Mouse (Mus musculus) R1 (cell line): Measurements from ENCODE around the gene Krtap19-1.

ENCODE experiments used
- DNase-seq: peaks from one replicate; pipeline ENCODE4 v3.0.0-alpha.2; 2018; ENCODE audit warnings: low read depth, low spot score

The Krtap19-1 gene

DNA sequence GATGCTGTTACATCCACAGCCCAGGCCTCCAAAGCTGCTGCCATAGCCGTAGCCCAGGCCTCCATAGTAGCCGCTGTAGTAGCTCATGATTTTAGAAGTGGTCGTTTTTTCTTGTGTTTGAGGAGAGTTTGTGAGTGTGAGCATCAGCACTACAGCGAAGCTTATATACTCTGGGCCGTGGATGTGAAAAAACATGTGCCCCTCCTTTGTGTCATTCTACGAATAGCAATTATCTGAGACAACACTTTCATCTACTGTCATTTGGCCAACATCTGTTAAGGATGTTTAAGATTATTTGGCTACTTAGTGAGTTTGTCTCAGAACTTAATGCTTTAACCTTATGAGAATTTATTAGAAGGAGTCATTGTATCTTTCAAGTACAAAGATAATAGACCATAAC lies at the start of gene Krtap19-1:
Krtap19-1 (minus strand) TSS at position 101 of the 400 bp plus-strand sequence.
- no peak for DNase-seq

DNA sequence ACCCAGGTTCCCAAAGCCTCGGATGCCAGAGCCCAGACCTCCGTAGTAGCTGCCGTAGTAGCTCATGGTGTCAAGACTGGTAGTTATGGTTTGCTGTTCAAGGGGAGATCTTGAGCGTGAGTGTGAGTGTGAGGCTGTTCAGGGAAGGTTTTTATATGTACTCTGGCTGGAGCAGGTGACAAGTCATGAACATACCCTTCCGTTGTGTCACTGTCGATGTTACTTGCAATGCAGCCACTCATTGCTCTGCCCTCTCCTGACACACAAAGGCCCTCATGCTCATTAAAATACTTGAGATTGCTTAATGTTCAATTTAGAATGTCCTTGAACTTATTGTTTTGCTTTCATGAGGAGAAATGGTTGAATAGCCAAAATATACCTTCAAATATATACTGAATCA lies 27.1 kb upstream of the Krtap19-1 start, which contains the start of gene Krtap19-5:
Krtap19-5 (minus strand) TSS at position 101 of the 400 bp plus-strand sequence.
- DNase-seq: no peak

GRCm38 (mm10) chr16:88886870-88887269 lies 17.7 kb upstream of the Krtap19-1 start:
- DNase-seq: no peak

DNA sequence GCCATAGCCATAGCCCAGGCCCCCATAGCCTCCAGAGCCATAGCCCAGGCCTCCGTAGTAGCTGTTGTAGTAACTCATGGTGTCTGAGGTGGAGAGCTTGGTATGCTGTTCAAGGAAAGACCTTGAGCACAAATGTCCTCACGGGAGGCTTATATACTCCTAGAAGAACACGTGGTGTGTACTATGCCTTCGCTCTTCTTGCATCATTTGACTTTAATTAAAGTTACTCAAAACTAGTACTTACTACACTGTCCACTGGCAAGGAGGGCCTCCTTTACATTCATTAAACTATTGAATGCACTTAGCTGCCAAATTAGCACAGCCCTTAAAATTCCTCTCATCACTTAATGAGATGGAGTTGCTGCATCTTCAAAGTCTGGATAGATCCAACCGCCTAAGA lies 15.8 kb upstream of the Krtap19-1 start, which contains the start of gene Krtap19-4:
Krtap19-4 (minus strand) TSS at position 101 of the 400 bp plus-strand sequence.
- DNase-seq: no peak

- DNase-seq: no peak
Measured at GRCm38 (mm10) chr16:88877938-88878337, 8.7 kb upstream of the Krtap19-1 start, which contains the start of gene Krtap19-3. Krtap19-3 (minus strand) TSS chr16:88878038.

DNA sequence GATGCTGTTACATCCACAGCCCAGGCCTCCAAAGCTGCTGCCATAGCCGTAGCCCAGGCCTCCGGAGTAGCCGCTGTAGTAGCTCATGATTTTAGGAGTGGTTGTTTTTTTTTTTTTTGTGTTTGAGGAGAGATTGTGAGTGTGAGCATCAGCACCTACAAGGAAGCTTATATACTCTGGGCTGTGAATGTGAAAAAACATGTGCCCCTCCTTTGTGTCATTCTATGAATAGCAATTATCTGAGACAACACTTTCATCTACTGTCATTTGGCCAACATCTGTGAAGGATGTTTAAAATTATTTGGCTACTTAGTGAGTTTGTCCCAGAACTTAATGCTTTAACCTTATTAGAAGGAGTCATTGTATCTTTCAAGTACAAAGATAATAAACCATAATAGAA lies 5.0 kb upstream of the Krtap19-1 start, which contains the start of gene Krtap19-2:
Krtap19-2 (minus strand) TSS at position 101 of the 400 bp plus-strand sequence.
- no peak for DNase-seq

- DNase-seq: no peak
Measured at GRCm38 (mm10) chr16:88864887-88865407, 4.3 kb downstream of the Krtap19-1 start.

- peak; percentile 41 for DNase-seq
Measured at GRCm38 (mm10) chr16:88851450-88851849, 17.8 kb downstream of the Krtap19-1 start.

- no peak for DNase-seq
Measured at GRCm38 (mm10) chr16:88848558-88848957, 20.7 kb downstream of the Krtap19-1 start.

DNA sequence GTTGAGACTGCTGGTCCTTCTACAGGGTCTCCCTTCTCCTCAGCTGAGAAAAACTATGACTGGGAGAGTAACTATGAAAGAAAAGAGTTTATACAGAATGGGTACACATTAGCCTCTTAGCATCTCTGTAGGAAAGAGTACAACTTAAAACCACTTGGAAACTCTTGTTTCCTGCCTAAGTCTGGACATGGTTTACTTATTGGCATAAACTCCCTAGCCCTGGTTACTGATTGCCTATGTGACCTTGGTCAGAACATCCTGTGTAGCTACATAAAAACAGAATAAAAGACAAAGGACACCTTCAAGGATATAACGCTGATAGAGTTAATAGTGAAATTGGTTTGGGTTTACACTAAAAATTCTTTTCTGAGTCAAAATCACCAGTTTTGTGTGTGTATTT lies 21.8 kb downstream of the Krtap19-1 start:
- DNase-seq: no peak

DNA sequence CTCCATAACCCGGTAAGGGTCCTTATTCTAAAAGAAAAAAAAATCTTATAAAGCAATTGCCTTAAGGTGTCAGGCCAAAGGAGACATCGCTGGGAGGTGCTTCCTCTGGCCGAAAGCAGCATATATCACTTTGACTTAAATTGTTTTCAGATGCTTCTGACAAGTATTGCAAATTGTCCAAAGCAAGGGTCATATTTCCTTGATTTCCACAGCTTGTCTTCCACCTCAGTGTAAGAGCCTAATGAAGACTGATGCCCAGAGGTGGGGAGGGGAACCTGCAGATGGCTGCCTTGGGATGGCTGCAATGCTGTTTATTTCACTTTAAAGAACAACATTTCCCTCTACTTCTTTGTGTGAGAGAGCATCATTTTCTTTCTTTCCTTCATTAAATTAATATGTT lies 42.2 kb downstream of the Krtap19-1 start:
- no peak for DNase-seq

- DNase-seq: no peak
Measured at GRCm38 (mm10) chr16:88826095-88826652, 43.0 kb downstream of the Krtap19-1 start, which contains the start of gene Krtap14. Krtap14 (minus strand) TSS chr16:88826145.

DNA sequence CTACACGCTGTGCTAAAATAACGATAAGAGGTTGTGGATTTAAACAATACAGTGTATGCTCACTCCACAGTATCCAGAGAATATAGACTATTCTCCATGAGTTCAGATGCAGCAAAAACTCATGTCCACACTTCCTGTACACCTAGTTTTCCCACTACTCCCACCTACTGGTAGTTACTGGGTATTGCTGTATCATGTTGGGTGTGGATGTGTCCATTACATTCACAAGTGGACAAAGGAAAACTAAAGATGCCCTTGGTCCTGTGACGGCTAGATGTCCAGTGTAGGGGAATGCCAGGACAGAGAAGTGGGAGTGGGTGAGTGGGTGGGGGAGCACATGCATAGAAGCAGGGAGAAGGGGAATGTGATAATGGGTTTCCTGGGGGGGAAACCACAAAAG lies 45.5 kb downstream of the Krtap19-1 start:
- DNase-seq: peak; percentile 57

- DNase-seq: no peak
Measured at GRCm38 (mm10) chr16:88820066-88820465, 49.1 kb downstream of the Krtap19-1 start, which contains the start of gene Krtap15. Krtap15 (plus strand) TSS chr16:88820215.
